Mouse (Mus musculus) embryonic facial prominence, embryonic 10.5 days (tissue): Measurements from ENCODE around the gene Gm867. TPM values are rescaled to one million over a fixed set of nuclear protein-coding genes. Genes with fewer than 3 reads are reported as not detected.

Experiments
- DNase-seq: peaks from one replicate; pipeline ENCODE4 v3.0.0-alpha.2; 2017; ENCODE audit warnings: low spot score
- H3K27ac ChIP-seq: fragments of 300-500 bp; sonication (generic); replicated peaks from 2 replicates; pipeline ENCODE4 v1.5.1; 2016; ENCODE audit warnings: mild to moderate bottlenecking
- H3K27me3 ChIP-seq: fragments of 300-500 bp; sonication (generic); replicated peaks from 2 replicates; pipeline ENCODE4 v1.6.1; 2016; ENCODE audit warnings: low read depth, mild to moderate bottlenecking; ENCODE audit not compliant: poor library complexity, severe bottlenecking
- H3K36me3 ChIP-seq: fragments of 300-500 bp; sonication (generic); replicated peaks from 2 replicates; pipeline ENCODE4 v1.6.1; 2016; ENCODE audit warnings: mild to moderate bottlenecking, moderate library complexity
- H3K4me1 ChIP-seq: fragments of 300-500 bp; sonication (generic); 2 replicates; pipeline ENCODE4 v1.6.1; 2016
- H3K4me3 ChIP-seq: fragments of 300-500 bp; sonication (generic); 2 replicates; pipeline ENCODE4 v1.5.1; 2016; ENCODE audit warnings: mild to moderate bottlenecking, moderate library complexity
- H3K9me3 ChIP-seq: fragments of 300-500 bp; sonication (generic); 2 replicates; pipeline ENCODE4 v1.6.1; 2016; ENCODE audit warnings: mild to moderate bottlenecking
- WGBS: fragments of 180-500 bp; shearing (Covaris S2); methylation state at CpG from one replicate; pipeline ENCODE4 v1.1.7; 2016; 5-methylcytosine and 5-hydroxymethylcytosine counted together
- polyA plus RNA-seq: library from polyadenylated mRNA; unstranded; fragments of >200 nt; fragmentation: Nextera tagmentation; extraction: Ambion mirVana; gene quantifications from 2 replicates; pipeline ENCODE4 v1.2.1, GENCODE M21; 2016

The Gm867 gene
- 0.29 and 0.56 TPM in 2 replicates for polyA plus RNA-seq

DNA sequence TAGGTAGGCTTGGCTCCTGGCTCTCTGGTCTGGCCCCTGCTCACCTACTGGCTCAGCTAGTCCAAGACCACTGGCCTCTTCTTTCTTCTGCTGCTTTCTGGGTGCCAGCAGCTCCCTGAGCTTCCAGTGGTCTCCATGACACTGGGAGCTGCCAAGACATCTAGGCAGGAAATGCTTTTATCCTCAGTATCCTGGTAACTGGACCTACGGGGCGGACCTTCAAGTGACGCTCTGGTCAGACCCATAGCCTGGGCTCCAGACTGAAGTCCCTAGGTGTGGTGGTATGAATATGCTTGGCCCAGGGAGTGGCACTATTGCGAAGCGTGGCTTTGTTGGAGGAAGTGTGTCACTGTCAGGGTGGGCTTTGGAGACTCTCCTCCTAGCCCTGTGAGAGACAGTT is at the start of gene Gm867:
Gene Gm867, minus strand, starts transcription at position 153 of the 400 bp plus-strand sequence.
- Histone ChIP-seq H3K4me1 (peaks cover 35% of the 10 kb centered on the region), H3K27me3 (peaks cover 59% of the 10 kb centered on the region), H3K27ac (0 out of 2 replicates have a peak within 1 kb of the TSS, but pooled peaks have one; percentile 19), H3K9me3 (no peaks in the 10 kb centered on the region), H3K36me3 (no peaks in the 10 kb centered on the region), H3K4me3 (0 out of 2 replicates have a peak within 1 kb of the TSS, but pooled peaks have one; percentile 22)
- 76% methylated on average over 5 of the region's 5 CpGs for WGBS
- no peak for DNase-seq

- Histone ChIP-seq H3K9me3 (0 out of 2 replicates have a peak, but pooled peaks cover 3% of the 10 kb centered on the region), H3K36me3 (no peaks in the 10 kb centered on the region), H3K4me1 (peaks cover 4% of the 10 kb centered on the region; the same call in 1 of the 2 replicates), H3K4me3 (no peak overlapping the region), H3K27ac (no peak overlapping the region), H3K27me3 (no peaks in the 10 kb centered on the region)
- no peak for DNase-seq
- 88% methylated on average over 3 of the region's 3 CpGs for WGBS
Observed at GRCm38 (mm10) chr10:75979432-75979831, 39.0 kb upstream of the Gm867 start.

- H3K4me1 ChIP-seq, result peaks cover 4% of the 10 kb centered on the region; the same call in 1 of the 2 replicates
- no peaks in the 10 kb centered on the region for H3K36me3 ChIP-seq
- WGBS, result 87% methylated on average over 5 of the region's 5 CpGs
- H3K27ac ChIP-seq, result no peak overlapping the region
- H3K27me3 ChIP-seq, result no peaks in the 10 kb centered on the region
- H3K4me3 ChIP-seq, result no peak overlapping the region
- DNase-seq, result no peak
- H3K9me3 ChIP-seq, result 0 out of 2 replicates have a peak, but pooled peaks cover 3% of the 10 kb centered on the region
Observed at GRCm38 (mm10) chr10:75978835-75979157, 38.3 kb upstream of the Gm867 start.

- no peak overlapping the region for H3K4me3 ChIP-seq
- H3K27me3 ChIP-seq, result no peaks in the 10 kb centered on the region
- H3K36me3 ChIP-seq, result no peaks in the 10 kb centered on the region
- 49% methylated on average over 10 of the region's 10 CpGs for WGBS
- 0 out of 2 replicates have a peak, but pooled peaks cover 3% of the 10 kb centered on the region for H3K9me3 ChIP-seq
- peaks cover 4% of the 10 kb centered on the region; the same call in 1 of the 2 replicates for H3K4me1 ChIP-seq
- no peak overlapping the region for H3K27ac ChIP-seq
- no peak for DNase-seq
Observed at GRCm38 (mm10) chr10:75978119-75978834, 37.8 kb upstream of the Gm867 start.

- H3K4me1 ChIP-seq, result peaks cover 4% of the 10 kb centered on the region; the same call in 1 of the 2 replicates
- H3K27ac ChIP-seq, result no peak overlapping the region
- no peaks in the 10 kb centered on the region for H3K27me3 ChIP-seq
- DNase-seq, result no peak
- H3K4me3 ChIP-seq, result no peak overlapping the region
- H3K36me3 ChIP-seq, result no peaks in the 10 kb centered on the region
- H3K9me3 ChIP-seq, result peaks cover 8% of the 10 kb centered on the region; the same call in 1 of the 2 replicates
- WGBS, result 72% methylated on average over 5 of the region's 5 CpGs
Observed at GRCm38 (mm10) chr10:75975216-75975615, 34.7 kb upstream of the Gm867 start.

DNA sequence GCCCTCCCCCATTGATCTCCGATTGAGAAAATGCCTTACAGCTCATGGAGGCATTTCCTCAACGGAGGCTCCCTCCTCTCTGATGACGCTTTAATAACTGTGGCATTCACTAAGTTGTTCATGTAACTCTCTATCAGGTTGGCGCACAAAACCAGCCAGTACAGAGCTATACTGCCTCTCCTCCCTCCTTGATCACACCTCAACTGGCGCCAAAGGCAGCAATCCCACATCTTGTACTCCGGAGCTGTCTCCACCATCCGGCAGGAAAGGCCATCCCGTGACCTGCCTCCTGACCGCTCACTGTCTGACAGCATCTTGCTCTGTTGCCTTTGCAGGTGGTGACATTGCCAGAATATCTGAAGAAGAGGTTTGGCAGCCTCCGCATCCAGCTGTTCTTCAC is 33.4 kb upstream of the Gm867 start:
- 90% methylated on average over 10 of the region's 10 CpGs for WGBS
- Histone ChIP-seq H3K4me1 (peaks cover 4% of the 10 kb centered on the region; the same call in 1 of the 2 replicates), H3K27ac (no peak overlapping the region), H3K4me3 (no peak overlapping the region), H3K9me3 (peaks cover 8% of the 10 kb centered on the region; the same call in 1 of the 2 replicates), H3K27me3 (no peaks in the 10 kb centered on the region), H3K36me3 (no peaks in the 10 kb centered on the region)
- no peak for DNase-seq

GRCm38 (mm10) chr10:75954381-75954811 is 13.9 kb upstream of the Gm867 start, which contains the start of gene Gm5134:
Gene Gm5134 (plus strand): TSS chr10:75954514.
- no peak for DNase-seq
- 27% methylated on average over 20 of the region's 20 CpGs for WGBS
- Histone ChIP-seq H3K9me3 (no peaks in the 10 kb centered on the region), H3K4me1 (peaks cover 27% of the 10 kb centered on the region), H3K27me3 (peaks cover 17% of the 10 kb centered on the region), H3K27ac (no peak within 1 kb of the TSS; the same call in 1 of the 2 replicates), H3K4me3 (peak within 1 kb of the TSS; percentile 45), H3K36me3 (no peaks in the 10 kb centered on the region)

- H3K27me3 ChIP-seq, result peaks cover 26% of the 10 kb centered on the region
- no peak for DNase-seq
- no peaks in the 10 kb centered on the region for H3K36me3 ChIP-seq
- WGBS, result 5% methylated on average over 13 of the region's 13 CpGs
- peak overlapping the region; percentile 79 for H3K27ac ChIP-seq
- peaks cover 27% of the 10 kb centered on the region for H3K4me1 ChIP-seq
- H3K9me3 ChIP-seq, result no peaks in the 10 kb centered on the region
- peak overlapping the region; percentile 65 for H3K4me3 ChIP-seq
Observed at GRCm38 (mm10) chr10:75951424-75952050, 11.1 kb upstream of the Gm867 start.

DNA sequence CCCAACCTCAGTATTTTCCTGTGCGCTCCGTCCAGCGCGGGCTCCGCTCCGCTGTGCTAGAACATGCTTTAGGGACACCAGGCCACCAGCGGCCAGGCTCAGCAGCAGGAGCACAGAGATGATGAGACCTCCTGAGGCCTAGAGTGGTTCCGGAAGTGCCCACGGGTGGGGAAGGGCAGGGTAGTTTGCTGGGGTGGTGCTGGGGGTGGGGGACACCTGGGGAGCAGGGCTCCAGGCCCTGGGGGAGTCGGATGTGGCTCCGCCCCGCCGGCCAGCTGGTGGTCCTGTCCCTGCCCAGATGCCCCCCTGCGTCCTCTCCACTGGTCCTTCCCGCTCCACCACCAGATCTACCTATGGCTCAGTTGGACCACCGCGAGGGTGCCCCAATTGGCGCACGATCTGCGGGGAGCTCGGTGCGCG is 10.3 kb upstream of the Gm867 start:
- peak overlapping the region; percentile 79 for H3K27ac ChIP-seq
- no peaks in the 10 kb centered on the region for H3K9me3 ChIP-seq

DNA sequence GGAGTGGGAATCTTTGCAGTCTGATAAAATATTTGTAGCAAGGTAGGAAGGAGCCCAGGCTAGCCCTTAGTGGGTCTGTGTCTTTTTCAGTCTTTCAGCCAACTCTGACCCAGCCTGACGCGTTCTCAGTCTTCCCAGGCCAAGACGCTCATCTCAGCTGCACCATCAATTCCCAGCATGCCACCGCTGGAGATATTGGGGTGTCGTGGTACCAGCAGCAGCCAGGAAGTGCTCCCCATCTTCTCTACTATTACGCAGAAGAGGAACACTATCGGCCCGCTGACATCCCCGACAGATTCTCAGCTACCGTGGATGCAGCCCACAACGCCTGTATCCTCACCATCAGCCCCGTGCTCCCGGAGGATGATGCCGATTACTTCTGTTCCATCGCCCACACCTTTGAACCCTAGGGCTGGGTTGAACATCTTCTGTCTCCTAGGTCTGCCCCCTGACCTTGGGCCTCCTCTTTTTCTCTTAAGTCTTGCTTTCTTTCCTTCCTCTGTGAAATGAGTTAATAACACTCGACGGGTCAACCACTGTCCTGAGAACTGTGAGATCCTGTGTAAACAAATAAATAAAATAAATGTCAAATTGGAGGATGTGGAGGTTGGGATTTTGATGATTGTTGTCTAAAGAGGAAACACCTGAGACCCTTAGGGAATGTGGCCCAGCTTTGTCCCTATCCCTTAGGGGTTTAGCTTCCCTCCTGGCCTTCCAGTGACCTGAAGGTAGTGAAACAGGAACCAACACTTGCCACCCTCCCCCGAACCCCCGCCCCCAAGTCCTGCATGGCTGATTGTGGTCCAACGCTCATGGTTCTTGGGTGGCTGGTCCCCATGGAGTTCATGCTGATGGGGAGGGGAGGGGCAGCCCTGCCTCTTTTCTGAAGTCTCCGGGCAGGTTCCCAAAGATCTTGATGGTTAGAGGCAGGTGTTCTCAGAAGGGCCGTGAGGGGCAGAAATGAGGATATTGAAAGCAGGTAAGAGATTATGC is 8.9 kb upstream of the Gm867 start:
- no peak overlapping the region for H3K4me3 ChIP-seq
- no peaks in the 10 kb centered on the region for H3K36me3 ChIP-seq
- DNase-seq, result no peak
- H3K27ac ChIP-seq, result no peak overlapping the region
- WGBS, result 80% methylated on average over 22 of the region's 22 CpGs
- peaks cover 26% of the 10 kb centered on the region for H3K27me3 ChIP-seq
- peaks cover 24% of the 10 kb centered on the region for H3K4me1 ChIP-seq
- no peaks in the 10 kb centered on the region for H3K9me3 ChIP-seq

More for the DNA sequence above, 10.3 kb upstream of the Gm867 start:
- peaks cover 27% of the 10 kb centered on the region for H3K4me1 ChIP-seq
- peak; percentile 64 for DNase-seq
- WGBS, result 1% methylated on average over 23 of the region's 23 CpGs
- H3K27me3 ChIP-seq, result peaks cover 26% of the 10 kb centered on the region
- H3K36me3 ChIP-seq, result no peaks in the 10 kb centered on the region
- peak overlapping the region; percentile 65 for H3K4me3 ChIP-seq

DNA sequence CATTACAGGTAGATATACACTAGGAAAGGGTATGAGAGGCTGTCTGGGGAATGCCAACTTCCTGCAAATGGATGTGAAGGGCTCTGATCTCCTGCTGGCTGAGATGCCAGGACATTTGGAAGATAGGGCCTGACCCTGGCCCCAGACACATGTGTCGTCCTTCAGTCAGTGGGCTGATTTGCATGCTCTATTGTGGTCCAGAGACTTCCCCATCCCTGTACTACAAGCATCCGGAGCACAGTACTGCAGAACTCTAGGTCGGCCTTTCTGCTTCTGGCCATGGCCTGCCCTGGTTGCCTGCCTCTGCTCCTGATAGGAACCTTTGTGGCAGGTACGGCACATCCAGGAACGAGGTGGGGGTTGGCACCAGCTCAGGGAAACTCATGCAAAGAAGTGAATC is 7.6 kb upstream of the Gm867 start:
- 76% methylated on average over 5 of the region's 5 CpGs for WGBS
- DNase-seq, result no peak
- H3K27me3 ChIP-seq, result peaks cover 27% of the 10 kb centered on the region

GRCm38 (mm10) chr10:75945896-75946295 is 5.4 kb upstream of the Gm867 start:
- H3K4me1 ChIP-seq, result peaks cover 22% of the 10 kb centered on the region
- WGBS, result 83% methylated on average over 7 of the region's 7 CpGs
- no peaks in the 10 kb centered on the region for H3K36me3 ChIP-seq
- H3K4me3 ChIP-seq, result no peak overlapping the region
- no peak for DNase-seq
- H3K27me3 ChIP-seq, result peaks cover 33% of the 10 kb centered on the region
- H3K27ac ChIP-seq, result no peak overlapping the region
- no peaks in the 10 kb centered on the region for H3K9me3 ChIP-seq

More for the DNA sequence above, 7.6 kb upstream of the Gm867 start:
- H3K36me3 ChIP-seq, result no peaks in the 10 kb centered on the region
- no peak overlapping the region for H3K4me3 ChIP-seq
- no peaks in the 10 kb centered on the region for H3K9me3 ChIP-seq
- peaks cover 26% of the 10 kb centered on the region for H3K4me1 ChIP-seq
- H3K27ac ChIP-seq, result no peak overlapping the region
